Mouse (Mus musculus): ENCODE measurements around the gene 1600014C23Rik.

Gene 1600014C23Rik

DNA sequence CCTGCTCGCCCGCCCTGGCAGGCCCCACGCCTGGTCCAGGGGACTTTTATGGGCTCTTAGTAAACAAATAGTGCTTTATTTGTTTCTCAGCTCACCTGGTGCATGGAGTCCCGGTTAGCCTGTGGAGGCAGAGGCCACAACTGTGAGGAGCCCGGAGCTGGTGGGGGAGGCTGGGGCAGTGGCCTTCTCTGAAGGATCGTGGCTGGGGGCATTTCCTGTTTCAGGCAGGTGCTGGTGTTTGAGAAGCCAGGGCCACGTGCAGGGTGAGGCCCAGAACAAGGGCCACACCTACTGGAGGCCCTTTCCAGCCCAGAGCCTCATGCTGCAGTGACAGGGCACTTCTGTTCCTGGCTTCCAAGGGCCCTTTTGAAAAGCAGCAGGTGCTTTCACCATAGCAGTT is 7.4 kb downstream of the 1600014C23Rik start:
- DNase-seq (ENCODE audit: low spot score): no peak

- no peak for DNase-seq (ENCODE audit: low spot score)
These were observed 9.1 kb downstream of the 1600014C23Rik start for GRCm38 (mm10) chr17:45724574-45724921.

- DNase-seq (ENCODE audit: low spot score): peak; percentile 92
These were observed 9.7 kb downstream of the 1600014C23Rik start for GRCm38 (mm10) chr17:45723732-45724573.

DNA sequence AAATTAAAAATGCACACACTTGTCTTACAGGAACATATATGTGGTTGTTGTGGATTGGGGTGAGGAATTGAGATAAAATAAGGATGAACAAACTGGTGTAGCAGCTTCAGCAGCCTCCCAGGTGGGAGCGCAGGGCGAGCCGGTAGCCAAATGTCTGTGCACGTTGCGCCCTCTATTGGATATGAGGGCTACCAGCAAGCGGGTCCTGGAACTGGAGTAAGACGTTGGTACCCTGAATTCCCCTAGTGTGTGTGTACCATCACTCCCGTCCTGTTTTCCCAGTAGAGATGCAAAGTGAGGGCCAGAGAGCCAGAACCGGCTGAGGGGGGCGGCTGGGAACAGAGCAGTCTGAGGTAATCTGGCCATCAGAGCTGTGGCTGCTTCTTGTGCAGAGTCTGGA is 15.3 kb downstream of the 1600014C23Rik start:
- DNase-seq (ENCODE audit: low spot score): peak; percentile 76

- no peak for DNase-seq (ENCODE audit: low spot score)
These were observed 22.1 kb downstream of the 1600014C23Rik start for GRCm38 (mm10) chr17:45711525-45711924.

GRCm38 (mm10) chr17:45710407-45710806 is 23.2 kb downstream of the 1600014C23Rik start:
- no peak for DNase-seq (ENCODE audit: low spot score)

- no peak for DNase-seq (ENCODE audit: low spot score)
These were observed 23.8 kb downstream of the 1600014C23Rik start for GRCm38 (mm10) chr17:45709829-45710228.

- no peak for DNase-seq (ENCODE audit: low spot score)
These were observed 25.5 kb downstream of the 1600014C23Rik start for GRCm38 (mm10) chr17:45708179-45708578.

- DNase-seq (ENCODE audit: low spot score): no peak
These were observed 26.3 kb downstream of the 1600014C23Rik start for GRCm38 (mm10) chr17:45707376-45707775.

- no peak for DNase-seq (ENCODE audit: low spot score)
These were observed 26.8 kb downstream of the 1600014C23Rik start for GRCm38 (mm10) chr17:45706796-45707195.

GRCm38 (mm10) chr17:45703187-45703586 is 30.5 kb downstream of the 1600014C23Rik start:
- no peak for DNase-seq (ENCODE audit: low spot score)

- no peak for DNase-seq (ENCODE audit: low spot score)
These were observed 31.4 kb downstream of the 1600014C23Rik start for GRCm38 (mm10) chr17:45702254-45702653.

- no peak for DNase-seq (ENCODE audit: low spot score)
These were observed 32.4 kb downstream of the 1600014C23Rik start for GRCm38 (mm10) chr17:45701236-45701591.

GRCm38 (mm10) chr17:45700496-45701235 is 33.0 kb downstream of the 1600014C23Rik start:
- DNase-seq (ENCODE audit: low spot score): no peak

- DNase-seq (ENCODE audit: low spot score): no peak
These were observed 34.5 kb downstream of the 1600014C23Rik start for GRCm38 (mm10) chr17:45699039-45699740.

DNA sequence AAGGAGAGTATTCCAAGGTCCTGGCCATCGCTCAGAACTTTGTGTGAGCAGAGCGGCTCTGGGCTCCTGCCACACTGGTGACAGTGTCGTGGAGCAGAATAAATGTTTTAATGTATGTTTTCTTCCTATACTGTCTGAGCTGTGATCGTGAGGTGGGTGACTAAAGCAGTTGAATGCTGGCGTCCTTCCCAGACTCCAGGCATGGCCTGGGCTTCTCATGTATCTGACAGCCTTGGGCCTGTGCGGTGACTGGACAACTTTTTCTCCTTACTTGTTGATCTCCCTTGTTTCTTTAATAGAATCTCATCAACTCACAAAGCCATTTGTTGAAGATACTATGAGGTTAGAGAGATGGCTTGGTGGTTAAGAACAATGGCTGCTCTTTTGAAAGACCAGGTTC is 35.3 kb downstream of the 1600014C23Rik start:
- no peak for DNase-seq (ENCODE audit: low spot score)

GRCm38 (mm10) chr17:45696981-45697380 is 36.7 kb downstream of the 1600014C23Rik start:
- DNase-seq (ENCODE audit: low spot score): no peak

- no peak for DNase-seq (ENCODE audit: low spot score)
These were observed 38.2 kb downstream of the 1600014C23Rik start for GRCm38 (mm10) chr17:45695227-45696120.

DNA sequence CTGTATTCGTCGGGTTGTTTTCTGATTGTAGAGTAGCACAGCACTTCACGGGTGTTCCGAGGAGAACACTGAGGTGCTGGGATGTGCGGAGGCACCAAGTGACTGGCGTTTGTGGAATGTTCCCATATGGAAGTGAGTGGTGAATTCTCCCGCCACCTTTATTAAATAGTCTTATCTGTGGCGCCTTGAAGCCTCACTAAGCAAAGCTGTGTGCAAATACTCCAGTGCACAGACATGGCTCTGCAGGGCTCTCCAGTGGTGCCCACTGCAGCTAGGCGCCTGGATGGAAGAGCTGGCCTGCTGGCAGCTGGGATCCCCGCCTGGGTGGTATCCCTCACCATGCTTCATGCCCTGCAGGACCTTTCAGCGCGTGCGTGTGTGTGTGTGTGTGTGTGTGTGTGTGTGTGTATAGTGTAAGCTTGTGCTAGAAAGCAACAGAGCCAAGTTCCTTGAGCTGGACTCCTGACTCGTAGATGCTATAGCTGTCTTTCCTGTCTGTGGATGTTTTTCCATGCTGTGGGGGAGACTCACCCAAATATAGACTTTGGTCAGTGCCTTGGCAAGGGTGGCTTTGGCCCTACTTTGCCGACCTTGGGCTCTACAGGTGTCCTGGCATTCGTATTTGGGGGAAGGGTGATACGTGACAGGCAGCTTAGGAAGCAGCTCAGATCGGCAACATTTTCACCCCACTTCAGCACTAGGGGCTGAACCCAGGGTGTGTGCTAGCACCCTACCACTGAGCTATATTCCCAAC is 39.7 kb downstream of the 1600014C23Rik start:
- DNase-seq (ENCODE audit: low spot score): no peak

GRCm38 (mm10) chr17:45692159-45692558 is 41.5 kb downstream of the 1600014C23Rik start:
- no peak for DNase-seq (ENCODE audit: low spot score)

DNA sequence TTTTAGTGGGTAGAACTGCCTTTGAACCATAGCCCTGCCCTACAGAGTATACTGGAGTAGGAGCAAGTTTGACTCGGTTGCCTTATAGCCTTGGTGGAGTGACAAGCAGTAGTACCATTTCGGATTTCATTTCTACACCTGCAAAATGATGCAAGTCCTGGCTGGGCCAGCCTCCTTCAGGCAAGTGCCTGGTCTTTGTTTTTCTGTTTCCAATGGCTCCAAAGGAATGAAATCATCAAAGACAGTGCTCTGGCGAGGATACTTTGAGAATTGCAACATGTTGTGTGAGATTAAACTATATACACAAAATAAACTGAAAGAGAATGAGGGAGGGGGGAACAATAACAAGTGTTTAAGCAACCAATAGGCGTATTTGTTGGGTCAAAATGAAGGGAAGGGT is 43.6 kb downstream of the 1600014C23Rik start:
- DNase-seq (ENCODE audit: low spot score): no peak

Measured in testis, postnatal 10 days (tissue).